Mouse (Mus musculus) bone marrow, adult 2 months (tissue): ENCODE results near the gene Pola1.

Source experiments
- CTCF ChIP-seq: fragments of 200-500 bp; IDR thresholded peaks from 2 replicates; pipeline ENCODE4 v1.5.1; 2011; ENCODE audit warnings: low read length, control low read depth; ENCODE audit not compliant: control insufficient read depth, insufficient read depth
- POLR2A ChIP-seq: fragments of 200-500 bp; IDR thresholded peaks from 2 replicates; pipeline ENCODE4 v1.6.1; 2011; ENCODE audit warnings: low read depth, mild to moderate bottlenecking, control low read depth, low read length, borderline replicate concordance; ENCODE audit not compliant: control insufficient read depth

- TF ChIP-seq CTCF (no peak), POLR2A (no peak)
Observed at GRCm38 (mm10) chrX:93301798-93302197, 330.2 kb downstream of the Pola1 start.
